Mouse (Mus musculus): ENCODE results near the gene Nfatc3. TPM values are rescaled to one million over a fixed set of nuclear protein-coding genes. Genes with fewer than 3 reads are reported as not detected.

Nfatc3 gene
- polyA plus RNA-seq, 1 experiment = 17.8 TPM

DNA sequence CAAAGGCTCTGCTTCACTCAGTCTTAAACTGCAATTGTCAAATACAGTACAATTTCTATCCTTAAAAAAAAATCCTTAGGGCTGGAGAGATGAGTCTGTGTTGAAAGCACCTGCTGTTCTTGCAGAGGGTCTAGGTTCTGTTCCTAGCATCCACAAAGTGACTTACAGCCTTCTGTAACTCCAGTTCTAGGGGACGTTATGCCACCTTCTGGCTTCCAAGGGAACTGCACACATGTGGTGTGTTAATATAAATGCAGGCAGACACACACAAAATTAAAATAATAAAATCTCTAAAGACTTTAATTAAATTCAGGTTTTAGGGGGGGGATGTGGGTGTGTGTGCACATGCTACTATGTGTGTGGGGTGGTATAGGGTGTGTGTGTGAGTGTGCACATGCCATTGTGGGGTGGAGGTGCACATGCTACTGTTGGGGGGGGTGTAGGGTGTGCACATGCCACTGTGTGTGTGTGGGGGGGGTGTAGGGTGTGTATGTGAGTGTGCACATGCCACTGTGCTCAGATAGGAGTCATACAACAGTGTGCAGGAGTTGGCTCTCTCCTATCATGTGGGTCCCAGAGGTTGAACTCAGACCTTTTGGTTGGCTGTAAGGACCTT is 18.9 kb downstream of the Nfatc3 start:
- H3K4me3 ChIP-seq (replicated peaks; ENCODE audit: control insufficient read depth, low read depth, low read length) = no peak overlapping the region
- H3K27ac ChIP-seq (ENCODE audit: control insufficient read depth, insufficient read depth, low read depth, low read length, poor library complexity) = no peak overlapping the region
- WGBS = 89% methylated on average over 1 of the region's 1 CpGs
- H3K4me1 ChIP-seq (ENCODE audit: control insufficient read depth, insufficient read depth, low read length) = no peaks in the 10 kb centered on the region
- TF ChIP-seq CTCF (IDR thresholded peaks at IDR 0.05; ENCODE audit: control insufficient read depth, insufficient read depth, low read length) (no peak), POLR2A (IDR thresholded peaks at IDR 0.05; ENCODE audit: borderline replicate concordance, control insufficient read depth, low read depth, low read length) (no peak)

DNA sequence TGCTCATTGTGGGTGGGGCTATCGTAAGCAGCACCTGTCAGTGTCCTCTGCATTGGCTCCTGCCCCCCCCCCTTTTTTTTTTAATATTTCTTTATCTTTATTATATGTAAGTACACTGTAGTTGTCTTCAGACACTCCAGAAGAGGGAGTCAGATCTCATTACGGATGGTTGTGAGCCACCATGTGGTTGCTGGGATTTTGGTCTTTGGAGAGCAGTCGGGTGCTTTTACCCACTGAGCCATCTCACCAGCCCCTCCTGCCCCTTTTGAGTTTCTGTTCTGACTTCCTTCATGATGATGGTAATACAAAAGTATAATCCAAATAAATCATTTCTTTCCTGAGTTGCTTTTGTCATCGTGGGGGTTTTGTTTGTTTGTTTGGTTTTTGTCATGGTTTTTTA is 43.7 kb downstream of the Nfatc3 start:
- H3K4me3 ChIP-seq (replicated peaks; ENCODE audit: control insufficient read depth, low read depth, low read length) = no peak overlapping the region
- no peak for TF ChIP-seq POLR2A (IDR thresholded peaks at IDR 0.05; ENCODE audit: borderline replicate concordance, control insufficient read depth, low read depth, low read length)
- TF ChIP-seq CTCF (IDR thresholded peaks at IDR 0.05; ENCODE audit: control insufficient read depth, insufficient read depth, low read length) = no peak
- 86% methylated on average over 4 of the region's 4 CpGs for WGBS
- H3K27ac ChIP-seq (ENCODE audit: control insufficient read depth, insufficient read depth, low read depth, low read length, poor library complexity) = no peak overlapping the region
- H3K4me1 ChIP-seq (ENCODE audit: control insufficient read depth, insufficient read depth, low read length) = no peaks in the 10 kb centered on the region; the same call in 1 of the 2 replicates

DNA sequence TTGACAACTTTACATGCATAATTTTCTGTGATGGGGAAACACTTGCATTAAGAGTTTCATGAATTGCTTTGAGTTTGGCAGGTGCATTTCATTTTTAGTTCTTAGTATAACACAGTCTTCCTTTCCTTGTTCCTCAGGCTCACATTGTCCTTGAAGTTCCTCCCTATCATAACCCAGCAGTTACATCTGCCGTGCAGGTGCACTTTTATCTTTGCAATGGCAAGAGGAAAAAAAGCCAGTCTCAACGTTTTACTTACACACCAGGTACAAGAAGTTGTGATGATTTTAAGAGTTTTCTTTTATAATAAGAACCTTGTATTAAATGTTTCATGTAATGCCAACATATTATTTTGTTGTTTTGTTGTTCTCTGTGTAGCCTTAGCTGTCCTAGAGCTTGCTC is 45.2 kb downstream of the Nfatc3 start:
- TF ChIP-seq POLR2A (IDR thresholded peaks at IDR 0.05; ENCODE audit: borderline replicate concordance, control insufficient read depth, low read depth, low read length) (no peak), CTCF (IDR thresholded peaks at IDR 0.05; ENCODE audit: control insufficient read depth, insufficient read depth, low read length) (no peak)
- no peak overlapping the region for H3K27ac ChIP-seq (ENCODE audit: control insufficient read depth, insufficient read depth, low read depth, low read length, poor library complexity)
- no peak overlapping the region for H3K4me3 ChIP-seq (replicated peaks; ENCODE audit: control insufficient read depth, low read depth, low read length)

GRCm38 (mm10) chr8:106106193-106106592 is 47.6 kb downstream of the Nfatc3 start:
- WGBS = 50% methylated on average over 1 of the region's 1 CpGs
- Histone ChIP-seq H3K4me1 (ENCODE audit: control insufficient read depth, insufficient read depth, low read length) (no peaks in the 10 kb centered on the region; the same call in 1 of the 2 replicates), H3K4me3 (replicated peaks; ENCODE audit: control insufficient read depth, low read depth, low read length) (no peak overlapping the region), H3K27ac (ENCODE audit: control insufficient read depth, insufficient read depth, low read depth, low read length, poor library complexity) (no peak overlapping the region)
- TF ChIP-seq CTCF (IDR thresholded peaks at IDR 0.05; ENCODE audit: control insufficient read depth, insufficient read depth, low read length) (no peak), POLR2A (IDR thresholded peaks at IDR 0.05; ENCODE audit: borderline replicate concordance, control insufficient read depth, low read depth, low read length) (no peak)

More for the DNA sequence above, 45.2 kb downstream of the Nfatc3 start:
- H3K4me1 ChIP-seq (ENCODE audit: control insufficient read depth, insufficient read depth, low read length) = no peaks in the 10 kb centered on the region; the same call in 1 of the 2 replicates
- WGBS = 78% methylated on average over 2 of the region's 2 CpGs

DNA sequence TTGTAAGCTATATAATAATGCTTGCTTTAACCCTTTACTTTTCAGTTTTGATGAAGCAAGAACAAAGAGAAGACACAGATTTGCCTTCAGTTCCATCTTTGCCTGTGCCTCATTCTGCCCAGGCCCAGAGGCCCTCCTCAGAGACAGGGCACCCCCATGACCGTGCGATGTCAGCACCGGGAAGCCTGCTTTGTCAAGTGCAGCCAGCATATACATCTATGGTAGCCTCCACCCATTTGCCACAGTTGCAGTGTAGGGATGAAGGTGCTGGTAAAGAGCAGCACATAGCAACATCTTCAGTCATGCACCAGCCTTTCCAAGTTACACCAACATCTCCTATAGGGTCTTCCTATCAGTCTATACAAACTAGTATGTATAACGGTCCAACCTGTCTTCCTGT is 49.4 kb downstream of the Nfatc3 start:
- 95% methylated on average over 4 of the region's 4 CpGs for WGBS
- Histone ChIP-seq H3K4me1 (ENCODE audit: control insufficient read depth, insufficient read depth, low read length) (no peaks in the 10 kb centered on the region; the same call in 1 of the 2 replicates), H3K4me3 (replicated peaks; ENCODE audit: control insufficient read depth, low read depth, low read length) (no peak overlapping the region)

DNA sequence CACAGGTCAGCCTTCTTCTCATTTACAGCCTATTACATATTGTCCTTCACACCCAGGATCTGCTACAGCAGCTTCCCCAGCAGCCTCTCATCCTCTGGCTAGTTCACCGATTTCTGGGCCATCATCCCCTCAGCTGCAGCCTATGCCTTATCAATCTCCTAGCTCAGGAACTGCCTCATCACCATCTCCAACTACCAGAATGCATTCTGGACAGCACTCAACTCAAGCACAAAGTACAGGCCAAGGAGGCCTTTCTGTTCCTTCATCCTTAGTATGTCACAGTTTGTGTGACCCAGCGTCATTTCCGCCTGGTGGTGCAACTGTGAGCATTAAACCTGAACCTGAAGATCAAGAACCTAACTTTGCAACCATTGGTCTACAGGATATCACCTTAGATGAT is 50.1 kb downstream of the Nfatc3 start:
- Histone ChIP-seq H3K27ac (ENCODE audit: control insufficient read depth, insufficient read depth, low read depth, low read length, poor library complexity) (no peak overlapping the region), H3K4me3 (replicated peaks; ENCODE audit: control insufficient read depth, low read depth, low read length) (no peak overlapping the region), H3K4me1 (ENCODE audit: control insufficient read depth, insufficient read depth, low read length) (no peaks in the 10 kb centered on the region; the same call in 1 of the 2 replicates)
- WGBS = 96% methylated on average over 3 of the region's 3 CpGs
- TF ChIP-seq POLR2A (IDR thresholded peaks at IDR 0.05; ENCODE audit: borderline replicate concordance, control insufficient read depth, low read depth, low read length) (no peak), CTCF (IDR thresholded peaks at IDR 0.05; ENCODE audit: control insufficient read depth, insufficient read depth, low read length) (no peak)

More for the DNA sequence above, 49.4 kb downstream of the Nfatc3 start:
- TF ChIP-seq POLR2A (IDR thresholded peaks at IDR 0.05; ENCODE audit: borderline replicate concordance, control insufficient read depth, low read depth, low read length) = no peak
- no peak for TF ChIP-seq CTCF (IDR thresholded peaks at IDR 0.05; ENCODE audit: control insufficient read depth, insufficient read depth, low read length)
- H3K27ac ChIP-seq (ENCODE audit: control insufficient read depth, insufficient read depth, low read depth, low read length, poor library complexity) = no peak overlapping the region

DNA sequence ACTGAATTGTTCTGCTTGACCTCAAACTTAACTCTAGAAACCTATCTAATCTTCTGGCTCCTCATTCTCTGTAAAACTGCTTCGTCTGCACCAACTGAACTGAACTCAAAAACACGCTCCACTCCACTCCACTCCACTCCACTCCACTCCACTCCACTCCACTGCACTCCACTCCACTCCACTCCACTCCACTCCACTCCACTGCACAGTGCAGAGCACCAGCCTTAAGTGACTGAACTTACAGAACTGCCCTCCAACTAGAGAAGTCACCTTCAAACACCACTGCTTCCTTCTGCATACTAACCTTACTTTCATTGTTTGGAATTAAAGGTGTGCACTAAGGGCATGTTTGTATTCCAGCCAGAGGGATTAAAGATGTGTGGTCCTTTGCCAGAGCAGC is 53.4 kb downstream of the Nfatc3 start:
- 84% methylated on average over 2 of the region's 2 CpGs for whole genome bisulfite sequencing
- TF ChIP-seq POLR2A (IDR thresholded peaks at IDR 0.05; ENCODE audit: borderline replicate concordance, control insufficient read depth, low read depth, low read length) (no peak), CTCF (IDR thresholded peaks at IDR 0.05; ENCODE audit: control insufficient read depth, insufficient read depth, low read length) (no peak)
- Histone ChIP-seq H3K4me1 (ENCODE audit: control insufficient read depth, insufficient read depth, low read length) (no peaks in the 10 kb centered on the region; the same call in 1 of the 2 replicates), H3K27ac (ENCODE audit: control insufficient read depth, insufficient read depth, low read depth, low read length, poor library complexity) (no peak overlapping the region), H3K4me3 (replicated peaks; ENCODE audit: control insufficient read depth, low read depth, low read length) (no peak overlapping the region)

DNA sequence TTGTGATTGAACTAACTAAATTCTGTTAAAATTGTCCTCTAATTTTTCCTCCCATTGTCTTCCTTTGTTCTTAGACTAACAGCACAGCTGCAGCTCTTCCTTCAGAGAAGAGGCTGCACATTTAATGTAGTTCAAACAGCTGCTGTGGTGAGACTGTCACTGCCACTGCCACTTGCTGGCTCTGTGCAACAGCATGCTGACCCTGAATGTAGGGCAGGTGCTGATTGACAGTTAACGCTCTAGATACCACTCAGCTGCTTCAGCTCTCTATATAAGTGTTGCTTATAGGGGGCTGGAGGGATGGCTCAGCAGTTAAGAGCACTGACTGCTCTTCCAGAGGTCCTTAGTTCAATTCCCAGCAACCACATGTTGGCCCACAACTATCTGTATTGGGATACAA is 53.9 kb downstream of the Nfatc3 start:
- no peak overlapping the region for H3K4me3 ChIP-seq (replicated peaks; ENCODE audit: control insufficient read depth, low read depth, low read length)
- 90% methylated on average over 1 of the region's 1 CpGs for WGBS
- TF ChIP-seq POLR2A (IDR thresholded peaks at IDR 0.05; ENCODE audit: borderline replicate concordance, control insufficient read depth, low read depth, low read length) = no peak
- TF ChIP-seq CTCF (IDR thresholded peaks at IDR 0.05; ENCODE audit: control insufficient read depth, insufficient read depth, low read length) = no peak
- H3K27ac ChIP-seq (ENCODE audit: control insufficient read depth, insufficient read depth, low read depth, low read length, poor library complexity) = no peak overlapping the region
- no peaks in the 10 kb centered on the region; the same call in 1 of the 2 replicates for H3K4me1 ChIP-seq (ENCODE audit: control insufficient read depth, insufficient read depth, low read length)
